Comparison of ENCODE assay signal across 23 mouse cellular contexts in the genomic region with DNA sequence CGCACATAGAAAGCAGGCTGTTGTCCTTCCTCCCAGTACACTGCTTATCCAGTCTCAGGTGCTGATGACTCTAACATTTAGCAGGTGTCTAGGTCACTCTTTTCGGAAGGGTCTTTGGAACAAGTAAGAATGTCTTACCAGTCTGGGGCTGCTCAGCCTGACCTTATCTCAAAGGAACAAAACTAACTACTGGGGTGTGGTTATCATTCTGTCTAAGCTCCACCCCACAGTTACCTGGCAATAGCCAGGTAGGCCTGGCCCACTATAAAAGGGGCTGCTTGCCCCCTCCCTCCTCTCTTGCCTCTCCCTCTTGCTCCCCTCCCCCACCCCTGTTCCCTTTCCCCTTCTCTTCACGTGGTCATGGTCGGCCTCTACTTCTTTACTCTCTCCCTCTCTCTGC. TPM values are rescaled to one million over a fixed set of nuclear protein-coding genes. Genes with fewer than 3 reads are reported as not detected.
DNase-seq lines count a peak whose midpoint lies in the region; ATAC-seq and TF ChIP-seq lines count a peak whose summit lies in the region.
"Had no signal": no experiment of that assay in that cellular context is flagged by ENCODE, and none has a peak within 500 bp of the region (broad histone marks: within the 10 kb centered on the region; RNA-seq: fewer than 3 reads in every experiment).

No protein-coding gene starts in this region.

- 0 out of 2 replicates have a peak, but pooled peaks have one; percentile 27 for TF ChIP-seq EP300 in ES-Bruce4 (IDR thresholded peaks at IDR 0.05; ENCODE audit: insufficient read depth, low read depth, low read length)

- no peak overlapping the region for H3K9ac ChIP-seq in intestine, embryonic 14.5 days (ENCODE audit: low read length)
- no peak overlapping the region for H3K9ac ChIP-seq in intestine, postnatal 0 days (ENCODE audit: low read depth, low read length)
- H3K9ac ChIP-seq in liver, embryonic 12.5 days: no peak overlapping the region
- H3K9ac ChIP-seq in ES-Bruce4 (ENCODE audit: low read depth, poor library complexity, severe bottlenecking): no peak overlapping the region
- no peak overlapping the region for H3K9ac ChIP-seq in intestine, embryonic 16.5 days (ENCODE audit: low read depth, low read length)
- H3K9ac ChIP-seq: embryonic facial prominence, embryonic 12.5 days; forebrain, embryonic 13.5 days; forebrain, embryonic 15.5 days had no signal

- no peaks in the 10 kb centered on the region for H3K9me3 ChIP-seq in intestine, embryonic 14.5 days (ENCODE audit: control insufficient read depth, low read length)
- H3K9me3 ChIP-seq in intestine, postnatal 0 days (ENCODE audit: control insufficient read depth): no peaks in the 10 kb centered on the region
- no peaks in the 10 kb centered on the region for H3K9me3 ChIP-seq in liver, embryonic 12.5 days (replicated peaks)
- no peaks in the 10 kb centered on the region for H3K9me3 ChIP-seq in ES-Bruce4 (replicated peaks; ENCODE audit: control insufficient read depth, insufficient read depth, low read length, poor library complexity, severe bottlenecking)
- no peaks in the 10 kb centered on the region for H3K9me3 ChIP-seq in intestine, embryonic 16.5 days (ENCODE audit: control insufficient read depth, low read length)
- H3K9me3 ChIP-seq: embryonic facial prominence, embryonic 10.5 days; embryonic facial prominence, embryonic 12.5 days; forebrain, embryonic 13.5 days; forebrain, embryonic 15.5 days had no signal

- TF ChIP-seq POLR2A in ES-Bruce4 (IDR thresholded peaks at IDR 0.05; ENCODE audit: insufficient read depth, low read length): no peak
- TF ChIP-seq POLR2A in kidney, adult 2 months (IDR thresholded peaks at IDR 0.05; ENCODE audit: low read depth, low read length): no peak

- DNase-seq in intestine, embryonic 14.5 days (ENCODE audit: low spot score): no peak
- DNase-seq in liver: no peak
- DNase-seq in kidney, adult 2 months: no peak
- DNase-seq: adrenal gland, adult 8-10 months; adrenal gland, postnatal 14 days; adrenal gland, postnatal 36 days; B cell, adult 2 months; cerebellum, adult 11-12 months; cerebellum, adult 2 months; cerebellum, adult 9-10 months; cerebellum, postnatal 10 days; cerebellum, postnatal 25 days had no signal

- 78% methylated on average over 4 of the region's 4 CpGs for whole genome bisulfite sequencing in intestine, embryonic 14.5 days
- 29% methylated on average over 4 of the region's 4 CpGs for WGBS in intestine, postnatal 0 days
- 39% methylated on average over 4 of the region's 4 CpGs for WGBS in liver, embryonic 12.5 days (ENCODE audit: insufficient replicate concordance)
- 64% methylated on average over 4 of the region's 4 CpGs for WGBS in intestine, embryonic 16.5 days
- 88% methylated on average over 4 of the region's 4 CpGs for WGBS in kidney, adult 2 months

- H3K4me2 ChIP-seq in intestine, embryonic 14.5 days (ENCODE audit: low read length): no peak overlapping the region
- H3K4me2 ChIP-seq in intestine, postnatal 0 days (replicated peaks; ENCODE audit: low read depth): no peak overlapping the region
- H3K4me2 ChIP-seq in liver, embryonic 12.5 days: no peak overlapping the region
- H3K4me2 ChIP-seq in intestine, embryonic 16.5 days (ENCODE audit: low read depth, low read length): no peak overlapping the region
- H3K4me2 ChIP-seq: embryonic facial prominence, embryonic 12.5 days; forebrain, embryonic 13.5 days; forebrain, embryonic 15.5 days had no signal

- TF ChIP-seq CTCF in intestine, postnatal 0 days (IDR thresholded peaks at IDR 0.05; ENCODE audit: low read depth): no peak
- no peak for TF ChIP-seq CTCF in ES-Bruce4 (IDR thresholded peaks at IDR 0.05; ENCODE audit: low read depth, low read length)
- no peak for TF ChIP-seq CTCF in kidney, adult 2 months (conservative IDR thresholded peaks at IDR 0.05; ENCODE audit: insufficient read depth, insufficient read length, low read depth, low read length)

- H3K4me3 ChIP-seq in intestine, embryonic 14.5 days (ENCODE audit: low read depth, low read length): no peak overlapping the region
- no peak overlapping the region for H3K4me3 ChIP-seq in intestine, postnatal 0 days (ENCODE audit: low read depth, low read length)
- no peak overlapping the region for H3K4me3 ChIP-seq in liver, embryonic 12.5 days
- H3K4me3 ChIP-seq in ES-Bruce4 (ENCODE audit: low read depth, low read length): no peak overlapping the region
- no peak overlapping the region for H3K4me3 ChIP-seq in intestine, embryonic 16.5 days (ENCODE audit: low read length)
- H3K4me3 ChIP-seq in kidney, adult 2 months (ENCODE audit: insufficient read depth, low read depth, low read length): no peak overlapping the region
- H3K4me3 ChIP-seq: embryonic facial prominence, embryonic 10.5 days; embryonic facial prominence, embryonic 12.5 days; forebrain, embryonic 13.5 days; forebrain, embryonic 15.5 days had no signal

- no peaks in the 10 kb centered on the region for H3K4me1 ChIP-seq in intestine, embryonic 14.5 days (replicated peaks; ENCODE audit: control insufficient read depth, insufficient read depth, low read length)
- H3K4me1 ChIP-seq in intestine, postnatal 0 days (replicated peaks; ENCODE audit: control insufficient read depth, insufficient read depth, low read length): peaks cover 6% of the 10 kb centered on the region; the same call in 1 of the 2 replicates
- peaks cover 22% of the 10 kb centered on the region for H3K4me1 ChIP-seq in liver, embryonic 12.5 days
- H3K4me1 ChIP-seq in ES-Bruce4 (ENCODE audit: control insufficient read depth, insufficient read depth, low read length): no peaks in the 10 kb centered on the region
- H3K4me1 ChIP-seq in intestine, embryonic 16.5 days (ENCODE audit: control insufficient read depth, insufficient read depth, low read length): peaks cover 5% of the 10 kb centered on the region; the same call in 1 of the 2 replicates
- peaks cover 6% of the 10 kb centered on the region for H3K4me1 ChIP-seq in kidney, adult 2 months (ENCODE audit: control insufficient read depth, insufficient read depth, low read length)
- H3K4me1 ChIP-seq: embryonic facial prominence, embryonic 10.5 days; embryonic facial prominence, embryonic 12.5 days; forebrain, embryonic 13.5 days; forebrain, embryonic 15.5 days had no signal

- no peaks in the 10 kb centered on the region for H3K36me3 ChIP-seq in intestine, embryonic 14.5 days (ENCODE audit: control insufficient read depth, insufficient read depth, low read length)
- H3K36me3 ChIP-seq in intestine, postnatal 0 days (ENCODE audit: control insufficient read depth, insufficient read depth): no peaks in the 10 kb centered on the region
- no peaks in the 10 kb centered on the region for H3K36me3 ChIP-seq in liver, embryonic 12.5 days
- H3K36me3 ChIP-seq in ES-Bruce4 (ENCODE audit: control insufficient read depth, insufficient read depth, low read length, poor library complexity, severe bottlenecking): no peaks in the 10 kb centered on the region
- no peaks in the 10 kb centered on the region for H3K36me3 ChIP-seq in intestine, embryonic 16.5 days (ENCODE audit: control insufficient read depth, insufficient read depth, low read length)
- H3K36me3 ChIP-seq in kidney, adult 2 months (ENCODE audit: control insufficient read depth, insufficient read depth, low read length): no peaks in the 10 kb centered on the region
- H3K36me3 ChIP-seq: embryonic facial prominence, embryonic 10.5 days; embryonic facial prominence, embryonic 12.5 days; forebrain, embryonic 15.5 days had no signal

- no peak overlapping the region for H3K27ac ChIP-seq in intestine, embryonic 14.5 days (ENCODE audit: low read depth)
- no peak overlapping the region for H3K27ac ChIP-seq in intestine, postnatal 0 days (ENCODE audit: low read depth, low read length)
- H3K27ac ChIP-seq in liver, embryonic 12.5 days: peak overlapping the region; percentile 40; the same call in 1 of the 2 replicates
- H3K27ac ChIP-seq in ES-Bruce4 (ENCODE audit: insufficient read depth, low read length): no peak overlapping the region
- no peak overlapping the region for H3K27ac ChIP-seq in intestine, embryonic 16.5 days (ENCODE audit: low read length)
- no peak overlapping the region for H3K27ac ChIP-seq in kidney, adult 2 months (ENCODE audit: insufficient read depth, low read depth, low read length)
- H3K27ac ChIP-seq: embryonic facial prominence, embryonic 10.5 days; embryonic facial prominence, embryonic 12.5 days; forebrain, embryonic 13.5 days; forebrain, embryonic 15.5 days had no signal

- H3K27me3 ChIP-seq in intestine, embryonic 14.5 days (replicated peaks; ENCODE audit: control insufficient read depth, insufficient read depth, low read length): no peaks in the 10 kb centered on the region
- H3K27me3 ChIP-seq in intestine, postnatal 0 days (replicated peaks; ENCODE audit: control insufficient read depth, insufficient read depth, low read length): no peaks in the 10 kb centered on the region
- H3K27me3 ChIP-seq in liver, embryonic 12.5 days (replicated peaks): no peaks in the 10 kb centered on the region
- H3K27me3 ChIP-seq in ES-Bruce4 (ENCODE audit: control insufficient read depth, insufficient read depth, low read length, poor library complexity, severe bottlenecking): no peaks in the 10 kb centered on the region
- no peaks in the 10 kb centered on the region for H3K27me3 ChIP-seq in intestine, embryonic 16.5 days (replicated peaks; ENCODE audit: control insufficient read depth, insufficient read depth, low read length)
- H3K27me3 ChIP-seq in kidney, adult 2 months (replicated peaks; ENCODE audit: control insufficient read depth, insufficient read depth, low read length): no peaks in the 10 kb centered on the region
- H3K27me3 ChIP-seq: CH12.LX; embryonic facial prominence, embryonic 12.5 days; forebrain, embryonic 13.5 days; forebrain, embryonic 15.5 days had no signal

- peak; percentile 56 for ATAC-seq in intestine, embryonic 14.5 days (replicated peaks; ENCODE audit: low FRiP score, low TSS enrichment, low read depth)
- ATAC-seq in intestine, postnatal 0 days: no peak
- ATAC-seq in liver, embryonic 12.5 days: peak; percentile 59; the same call in 1 of the 2 replicates
- peak; percentile 58 for ATAC-seq in intestine, embryonic 16.5 days
- no peak for ATAC-seq in inflammation-experienced regulatory T-cells, adult 6 months
- ATAC-seq: CD4-positive, CD25-positive, alpha-beta regulatory T cell, adult 4 months; forebrain, embryonic 13.5 days; forebrain, embryonic 15.5 days had no signal

RNA-seq across cellular contexts. Expression of a gene that starts 19.3 kb away (rescaled TPM):
- polyA plus RNA-seq in intestine, embryonic 14.5 days (2014; fragmentation: Nextera tagmentation; extraction: Ambion mirVana): 39.3 and 42.8 TPM in 2 replicates
- 28.8 and 32.9 TPM in 2 replicates for polyA plus RNA-seq in intestine, postnatal 0 days (2015; fragmentation: Nextera tagmentation; extraction: Ambion mirVana)
- polyA plus RNA-seq in liver, embryonic 12.5 days (2016; fragmentation: Nextera tagmentation; extraction: Ambion mirVana): 8.5 and 8.9 TPM in 2 replicates
- polyA plus RNA-seq in ES-Bruce4 (2011; ENCODE audit: insufficient read depth, insufficient read length, low read depth, missing spikeins): 71.3 and 82.6 TPM in 2 replicates
- 35.8 and 36.3 TPM in 2 replicates for polyA plus RNA-seq in intestine, embryonic 16.5 days (2015; fragmentation: Nextera tagmentation; extraction: Ambion mirVana)
- 1 to 10 TPM; 1.7 to 4.1 (median 2.2) TPM for polyA plus RNA-seq in inflammation-experienced regulatory T-cells, adult 6 months (2017; shearing (Covaris generic))
- polyA plus RNA-seq in kidney, adult 2 months (2012; rRNA removed): 25.1 and 30.3 TPM in 2 replicates

RNA-seq across cellular contexts. Expression of a gene that starts 30.9 kb away (rescaled TPM):
- polyA plus RNA-seq in intestine, embryonic 14.5 days (2014; fragmentation: Nextera tagmentation; extraction: Ambion mirVana): 19.7 and 26.3 TPM in 2 replicates
- 167 and 184 TPM in 2 replicates for polyA plus RNA-seq in intestine, postnatal 0 days (2015; fragmentation: Nextera tagmentation; extraction: Ambion mirVana)
- 12.1 and 12.8 TPM in 2 replicates for polyA plus RNA-seq in liver, embryonic 12.5 days (2016; fragmentation: Nextera tagmentation; extraction: Ambion mirVana)
- 4.6 TPM in 2 replicates for polyA plus RNA-seq in ES-Bruce4 (2011; ENCODE audit: insufficient read depth, insufficient read length, low read depth, missing spikeins)
- 93.4 and 115 TPM in 2 replicates for polyA plus RNA-seq in intestine, embryonic 16.5 days (2015; fragmentation: Nextera tagmentation; extraction: Ambion mirVana)
- 1 to 10 TPM in 2 of 3 experiments, under 1 TPM in 1; 0.48 to 1.3 (median 1.1) TPM for polyA plus RNA-seq in inflammation-experienced regulatory T-cells, adult 6 months (2017; shearing (Covaris generic))
- 62.0 and 65.9 TPM in 2 replicates for polyA plus RNA-seq in kidney, adult 2 months (2012; rRNA removed)

Comparison
In these comparisons a context has a peak if more than half of its experiments do, and no peak if none do; other contexts are left out.
1. ATAC-seq: peak in intestine, embryonic 14.5 days (single experiment), liver, embryonic 12.5 days (single experiment) and intestine, embryonic 16.5 days (single experiment); none in intestine, postnatal 0 days (single experiment) and inflammation-experienced regulatory T-cells, adult 6 months (single experiment).